In the genomic region with DNA sequence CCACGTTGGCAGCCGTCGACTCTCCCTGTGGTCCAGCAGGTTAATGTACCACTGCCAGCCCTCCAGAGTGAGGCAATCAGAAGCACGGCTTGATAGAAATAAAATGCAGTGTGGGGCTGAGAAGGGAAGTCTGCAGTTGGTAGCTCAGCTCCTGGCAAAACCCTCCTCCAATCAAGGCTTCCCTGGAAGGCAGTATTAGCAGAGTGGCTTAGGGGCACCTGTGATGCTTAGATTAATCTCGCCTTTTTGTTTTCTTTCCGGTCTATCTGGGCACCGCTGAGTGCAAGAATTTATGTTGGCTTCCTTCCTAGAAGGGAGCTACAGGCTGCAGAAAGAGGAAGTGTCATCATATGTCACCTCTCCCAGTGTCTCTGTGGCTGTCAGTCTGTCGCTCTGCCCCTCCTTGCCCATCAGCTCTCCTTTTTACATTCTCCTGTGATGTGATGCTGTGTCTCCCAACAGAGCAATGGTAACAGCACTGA, we compare ENCODE assay signal across 8 mouse cellular contexts.
A peak's percentile ranks its signal among the peaks of the same experiment; 100 is the strongest.
DNase-seq lines count a peak whose midpoint lies in the region; ATAC-seq and TF ChIP-seq lines count a peak whose summit lies in the region.
"Had no signal": no experiment of that assay in that cellular context is flagged by ENCODE, and none has a peak within 500 bp of the region (broad histone marks: within the 10 kb centered on the region; RNA-seq: fewer than 3 reads in every experiment).

No protein-coding gene starts in this region.

- 21% methylated on average over 8 of the region's 8 CpGs for WGBS in hindbrain, embryonic 16.5 days
- 29% methylated on average over 8 of the region's 8 CpGs for WGBS in hindbrain, embryonic 14.5 days
- 23% methylated on average over 8 of the region's 8 CpGs for WGBS in forebrain, embryonic 14.5 days

- TF ChIP-seq POLR2A in brain, embryonic 14.5 days (IDR thresholded peaks at IDR 0.05; ENCODE audit: borderline replicate concordance, extremely low read depth, insufficient read depth, insufficient read length, poor library complexity, severe bottlenecking) = no peak

- H3K4me1 ChIP-seq in hindbrain, embryonic 16.5 days (ENCODE audit: control insufficient read depth, insufficient read depth, low read depth, low read length) = peaks cover 11% of the 10 kb centered on the region
- peaks cover 20% of the 10 kb centered on the region; the same call in 1 of the 2 replicates for H3K4me1 ChIP-seq in hindbrain, embryonic 14.5 days (replicated peaks; ENCODE audit: control insufficient read depth, insufficient read depth, low read length)
- H3K4me1 ChIP-seq in forebrain, embryonic 14.5 days (ENCODE audit: control insufficient read depth, insufficient read depth, low read length) = peaks cover 7% of the 10 kb centered on the region
- H3K4me1 ChIP-seq: liver, embryonic 12.5 days had no signal

- H3K9ac ChIP-seq in hindbrain, embryonic 16.5 days (ENCODE audit: low read depth, low read length) = no peak overlapping the region
- no peak overlapping the region for H3K9ac ChIP-seq in hindbrain, embryonic 14.5 days
- no peak overlapping the region for H3K9ac ChIP-seq in forebrain, embryonic 14.5 days (ENCODE audit: low read length)
- H3K9ac ChIP-seq: liver, embryonic 12.5 days had no signal

- H3K36me3 ChIP-seq in hindbrain, embryonic 16.5 days (ENCODE audit: control insufficient read depth, insufficient read depth, low read length) = no peaks in the 10 kb centered on the region
- no peaks in the 10 kb centered on the region for H3K36me3 ChIP-seq in hindbrain, embryonic 14.5 days (replicated peaks; ENCODE audit: control insufficient read depth, insufficient read depth)
- no peaks in the 10 kb centered on the region for H3K36me3 ChIP-seq in forebrain, embryonic 14.5 days (ENCODE audit: control insufficient read depth, insufficient read depth, low read length)
- H3K36me3 ChIP-seq: liver, embryonic 12.5 days had no signal

- H3K9me3 ChIP-seq in hindbrain, embryonic 16.5 days (ENCODE audit: control insufficient read depth, low read length) = no peaks in the 10 kb centered on the region
- H3K9me3 ChIP-seq in hindbrain, embryonic 14.5 days (ENCODE audit: control insufficient read depth, low read length) = no peaks in the 10 kb centered on the region
- no peaks in the 10 kb centered on the region for H3K9me3 ChIP-seq in forebrain, embryonic 14.5 days (replicated peaks; ENCODE audit: control insufficient read depth, low read length)
- H3K9me3 ChIP-seq: liver, embryonic 12.5 days had no signal

- H3K4me3 ChIP-seq in hindbrain, embryonic 16.5 days (ENCODE audit: low read length) = no peak overlapping the region
- H3K4me3 ChIP-seq in hindbrain, embryonic 14.5 days (replicated peaks; ENCODE audit: low read length) = no peak overlapping the region
- H3K4me3 ChIP-seq in forebrain, embryonic 14.5 days (ENCODE audit: low read depth, low read length) = no peak overlapping the region
- H3K4me3 ChIP-seq: liver, embryonic 12.5 days had no signal

- H3K4me2 ChIP-seq in hindbrain, embryonic 16.5 days (ENCODE audit: low read length) = no peak overlapping the region
- H3K4me2 ChIP-seq in hindbrain, embryonic 14.5 days (replicated peaks) = no peak overlapping the region
- no peak overlapping the region for H3K4me2 ChIP-seq in forebrain, embryonic 14.5 days (ENCODE audit: low read length)
- H3K4me2 ChIP-seq: liver, embryonic 12.5 days had no signal

- H3K27me3 ChIP-seq in hindbrain, embryonic 16.5 days (replicated peaks; ENCODE audit: control insufficient read depth, insufficient read depth, low read length) = no peaks in the 10 kb centered on the region
- H3K27me3 ChIP-seq in hindbrain, embryonic 14.5 days (ENCODE audit: control insufficient read depth, insufficient read depth, low read length) = no peaks in the 10 kb centered on the region
- H3K27me3 ChIP-seq in forebrain, embryonic 14.5 days (replicated peaks; ENCODE audit: control insufficient read depth, insufficient read depth, low read length) = no peaks in the 10 kb centered on the region
- H3K27me3 ChIP-seq: liver, embryonic 12.5 days had no signal

- no peak overlapping the region for H3K27ac ChIP-seq in hindbrain, embryonic 16.5 days (ENCODE audit: low read depth, low read length)
- no peak overlapping the region for H3K27ac ChIP-seq in hindbrain, embryonic 14.5 days
- H3K27ac ChIP-seq in forebrain, embryonic 14.5 days (ENCODE audit: low read depth, low read length) = 0 out of 2 replicates have a peak overlapping the region, but pooled peaks have one; percentile 16
- H3K27ac ChIP-seq: liver, embryonic 12.5 days had no signal

- TF ChIP-seq CTCF in brain, embryonic 14.5 days (IDR thresholded peaks at IDR 0.05; ENCODE audit: borderline replicate concordance, extremely low read depth, insufficient read depth, insufficient read length) = no peak

- DNase-seq in hindbrain, embryonic 14.5 days (ENCODE audit: low spot score) = no peak
- DNase-seq in 3134 (ENCODE audit: extremely low read depth, insufficient read length, low spot score) = peak; percentile 17
- DNase-seq in brain, embryonic 14.5 days (ENCODE audit: low read depth) = peak; percentile 76
- peak; percentile 64 for DNase-seq in forebrain, embryonic 14.5 days (ENCODE audit: low spot score)
- no peak for DNase-seq in gastrocnemius, postnatal 4 days (ENCODE audit: low spot score in 2 of 2)

- peak; percentile 81 for ATAC-seq in hindbrain, embryonic 16.5 days
- ATAC-seq in hindbrain, embryonic 14.5 days (ENCODE audit: low FRiP score) = no peak
- peak; percentile 58; the same call in 1 of the 2 replicates for ATAC-seq in forebrain, embryonic 14.5 days
- no peak for ATAC-seq in inflammation-experienced regulatory T-cells, adult 6 months
- ATAC-seq: liver, embryonic 12.5 days had no signal

Comparison
In these comparisons a context has a peak if more than half of its experiments do, and no peak if none do; other contexts are left out.
1. ATAC-seq: peak in hindbrain, embryonic 16.5 days (single experiment) and forebrain, embryonic 14.5 days (single experiment); none in hindbrain, embryonic 14.5 days (single experiment) and inflammation-experienced regulatory T-cells, adult 6 months (single experiment).
2. DNase-seq: peak in 3134 (single experiment), brain, embryonic 14.5 days (single experiment) and forebrain, embryonic 14.5 days (single experiment); none in hindbrain, embryonic 14.5 days (single experiment) and gastrocnemius, postnatal 4 days (0 of 2).